In genomic region chr1:35864246-35864645, GRCm38 (mm10) we compare ENCODE assay signal across 23 mouse cellular contexts.
DNase-seq lines count a peak whose midpoint lies in the region; ATAC-seq lines count a peak whose summit lies in the region.
"Had no signal": no experiment of that assay in that cellular context is flagged by ENCODE, and none has a peak within 500 bp of the region (broad histone marks: within the 10 kb centered on the region; RNA-seq: fewer than 3 reads in every experiment).

No protein-coding gene starts in this region.

- no peak overlapping the region for H3K9ac ChIP-seq in hindbrain, embryonic 11.5 days (ENCODE audit: low read depth, low read length)
- H3K9ac ChIP-seq: forebrain, embryonic 13.5 days; forebrain, postnatal 0 days; heart, embryonic 13.5 days; hindbrain, embryonic 12.5 days had no signal

- H3K27ac ChIP-seq in hindbrain, embryonic 11.5 days (ENCODE audit: low read depth, low read length): no peak overlapping the region
- H3K27ac ChIP-seq: embryonic facial prominence, embryonic 10.5 days; forebrain, embryonic 13.5 days; heart, embryonic 13.5 days; hindbrain, embryonic 12.5 days had no signal

- peak; percentile 33 to 64 for DNase-seq in frontal cortex, adult 2 months (ENCODE audit: extremely low spot score in 1 of 2, low spot score in 1 of 2)
- no peak for DNase-seq in frontal cortex, postnatal 25 days (ENCODE audit: low spot score in 2 of 2)
- DNase-seq in left cerebral cortex, postnatal 14 days (ENCODE audit: low spot score in 2 of 2): peak; percentile 33 to 38
- DNase-seq in left cerebral cortex, postnatal 10 days (ENCODE audit: extremely low spot score in 1 of 2, low spot score in 2 of 2): no peak
- peak; percentile 47 to 53 for DNase-seq in right cerebral cortex, adult 2 months (ENCODE audit: low spot score in 2 of 2)
- DNase-seq in right cerebral cortex, postnatal 4 days: no peak
- DNase-seq in telencephalon, adult 2 months (ENCODE audit: low read depth, low spot score): peak; percentile 38
- no peak for DNase-seq in hindbrain, embryonic 11.5 days (ENCODE audit: low spot score)
- DNase-seq: adrenal gland, postnatal 14 days; cerebellum, adult 18-20 months; cerebellum, adult 9-11 months; cerebellum, postnatal 36 days; forebrain, postnatal 0 days; gastrocnemius, postnatal 36 days; heart, adult 11 months; heart, postnatal 36 days had no signal

- no peak overlapping the region for H3K4me2 ChIP-seq in hindbrain, embryonic 11.5 days (replicated peaks; ENCODE audit: low read depth, low read length)
- H3K4me2 ChIP-seq: forebrain, embryonic 13.5 days; heart, embryonic 13.5 days; hindbrain, embryonic 12.5 days had no signal

- no peaks in the 10 kb centered on the region for H3K4me1 ChIP-seq in hindbrain, embryonic 11.5 days (replicated peaks; ENCODE audit: control insufficient read depth, insufficient read depth, low read length)
- H3K4me1 ChIP-seq: heart, embryonic 13.5 days had no signal

- intact Hi-C loops in left cerebral cortex, postnatal 14 days (cut with DNase I): no loop called here
- intact Hi-C loops in left cerebral cortex, postnatal 10 days (cut with DNase I): no loop called here

- no peak for ATAC-seq in hindbrain, embryonic 11.5 days (ENCODE audit: low FRiP score)
- ATAC-seq: activated CD4-positive, CD25-positive, alpha-beta regulatory T cell, adult 4 months; forebrain, embryonic 13.5 days; forebrain, postnatal 0 days; hindbrain, embryonic 16.5 days; Patski had no signal

- H3K36me3 ChIP-seq in hindbrain, embryonic 11.5 days (ENCODE audit: control insufficient read depth, insufficient read depth, low read length): no peaks in the 10 kb centered on the region
- H3K36me3 ChIP-seq: embryonic facial prominence, embryonic 10.5 days; heart, embryonic 13.5 days; hindbrain, embryonic 12.5 days had no signal

- H3K9me3 ChIP-seq in hindbrain, embryonic 11.5 days (ENCODE audit: control insufficient read depth, low read length): no peaks in the 10 kb centered on the region
- H3K9me3 ChIP-seq: embryonic facial prominence, embryonic 10.5 days; forebrain, embryonic 13.5 days; heart, embryonic 13.5 days; hindbrain, embryonic 12.5 days had no signal

- no peaks in the 10 kb centered on the region for H3K27me3 ChIP-seq in hindbrain, embryonic 11.5 days (ENCODE audit: control insufficient read depth, insufficient read depth, low read length)
- H3K27me3 ChIP-seq: forebrain, embryonic 13.5 days; heart, embryonic 13.5 days; hindbrain, embryonic 12.5 days; Patski had no signal

- 87% methylated on average over 9 of the region's 9 CpGs for WGBS in hindbrain, embryonic 11.5 days

- no peak overlapping the region for H3K4me3 ChIP-seq in hindbrain, embryonic 11.5 days (ENCODE audit: low read depth, low read length)
- H3K4me3 ChIP-seq: embryonic facial prominence, embryonic 10.5 days; forebrain, embryonic 13.5 days; heart, embryonic 13.5 days; hindbrain, embryonic 12.5 days had no signal

Comparison
In these comparisons a context has a peak if more than half of its experiments do, and no peak if none do; other contexts are left out.
1. DNase-seq: peak in frontal cortex, adult 2 months (2 of 2), left cerebral cortex, postnatal 14 days (2 of 2), right cerebral cortex, adult 2 months (2 of 2) and telencephalon, adult 2 months (single experiment); none in frontal cortex, postnatal 25 days (0 of 2), left cerebral cortex, postnatal 10 days (0 of 2), right cerebral cortex, postnatal 4 days (single experiment) and hindbrain, embryonic 11.5 days (single experiment).